Mouse (Mus musculus) induced T-regulatory cell, adult 2 months (primary cell): ENCODE measurements around the gene Ppara.

ENCODE experiments used
- DNase-seq: peaks from one replicate; pipeline ENCODE4 v3.0.0-alpha.2; 2012; ENCODE audit warnings: low read depth

Gene Ppara

DNA sequence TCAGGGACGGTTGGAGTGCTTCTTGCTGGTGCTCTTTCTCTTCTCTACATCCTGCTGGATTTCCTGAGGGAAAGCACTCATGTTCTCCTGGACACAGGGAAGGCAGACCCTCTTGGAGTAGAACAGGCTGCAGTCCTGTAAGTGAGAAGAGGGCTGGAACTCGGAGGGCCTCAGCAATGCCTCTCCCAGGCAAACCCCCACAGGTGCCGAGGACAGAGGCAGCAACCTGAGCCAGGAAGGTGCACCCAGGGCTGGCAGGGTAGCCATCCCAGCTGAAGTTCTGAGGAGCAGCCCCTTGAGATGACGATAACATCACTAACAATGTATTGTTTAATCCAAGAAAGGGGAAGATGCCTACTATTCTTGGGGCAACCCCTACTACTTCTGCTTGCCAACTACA lies 72.6 kb downstream of the Ppara start:
- no peak for DNase-seq

DNA sequence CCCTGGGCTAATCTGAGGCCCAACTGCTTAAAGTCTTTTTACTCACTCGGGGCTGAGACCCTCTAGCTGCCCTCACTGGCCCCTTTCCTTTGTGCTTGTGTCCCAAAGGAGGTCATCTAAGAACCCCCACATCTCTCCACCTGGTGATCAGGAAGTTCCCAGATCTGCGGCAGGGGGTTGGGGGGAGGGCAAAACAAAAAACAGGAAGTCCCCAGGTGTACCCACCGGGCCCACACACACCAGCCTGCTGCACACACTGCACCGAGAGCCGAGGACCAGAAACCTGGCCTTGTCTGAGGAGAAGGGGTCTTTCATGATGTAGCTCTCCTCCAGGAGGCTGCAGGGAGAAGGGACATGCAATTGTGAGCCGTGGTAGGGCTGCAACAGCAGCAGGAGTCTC lies 73.2 kb downstream of the Ppara start:
- DNase-seq, result no peak

DNA sequence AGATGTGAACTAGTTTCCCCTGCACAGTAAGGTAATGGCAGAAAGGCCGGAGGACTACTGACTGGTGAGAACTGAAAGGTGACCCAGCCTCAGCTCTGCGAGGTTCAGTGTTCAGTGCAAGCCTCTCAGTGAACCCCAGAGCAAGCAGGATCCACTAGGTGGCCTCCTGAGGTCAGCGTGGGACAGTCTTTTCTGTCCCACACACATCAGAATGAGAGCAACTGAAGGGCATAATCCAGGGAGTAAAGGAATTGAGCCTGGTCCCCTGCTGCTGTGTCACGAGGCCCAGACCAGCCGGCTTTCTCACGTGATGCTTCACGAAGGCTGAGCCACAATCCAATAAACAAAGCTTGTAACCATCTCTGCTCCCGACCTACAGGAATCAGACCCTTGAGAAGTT lies 73.7 kb downstream of the Ppara start:
- DNase-seq, result no peak

DNA sequence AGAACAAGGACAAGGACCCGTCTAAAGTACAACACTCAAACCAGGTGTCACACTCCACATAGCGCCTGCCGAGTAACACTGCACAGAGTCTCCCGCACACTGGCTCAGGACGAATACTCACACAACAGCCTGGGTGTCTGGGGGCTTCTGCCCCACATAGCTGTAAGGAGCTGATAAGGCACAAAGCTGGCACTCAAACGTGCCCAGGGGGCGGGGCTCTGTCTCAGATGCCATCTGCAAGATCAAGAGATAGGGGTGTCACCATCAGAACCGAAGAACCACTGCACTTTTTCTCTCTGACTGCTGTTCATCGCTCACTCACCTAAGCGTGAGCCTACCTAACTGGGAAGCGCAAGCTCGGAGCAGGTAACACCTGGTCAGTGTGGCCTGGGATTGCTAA lies 74.3 kb downstream of the Ppara start:
- peak; percentile 20 for DNase-seq

GRCm38 (mm10) chr15:85810462-85810805 lies 75.7 kb downstream of the Ppara start:
- no peak for DNase-seq

- peak; percentile 83 for DNase-seq
Observed at GRCm38 (mm10) chr15:85810806-85811521, 76.2 kb downstream of the Ppara start.

DNA sequence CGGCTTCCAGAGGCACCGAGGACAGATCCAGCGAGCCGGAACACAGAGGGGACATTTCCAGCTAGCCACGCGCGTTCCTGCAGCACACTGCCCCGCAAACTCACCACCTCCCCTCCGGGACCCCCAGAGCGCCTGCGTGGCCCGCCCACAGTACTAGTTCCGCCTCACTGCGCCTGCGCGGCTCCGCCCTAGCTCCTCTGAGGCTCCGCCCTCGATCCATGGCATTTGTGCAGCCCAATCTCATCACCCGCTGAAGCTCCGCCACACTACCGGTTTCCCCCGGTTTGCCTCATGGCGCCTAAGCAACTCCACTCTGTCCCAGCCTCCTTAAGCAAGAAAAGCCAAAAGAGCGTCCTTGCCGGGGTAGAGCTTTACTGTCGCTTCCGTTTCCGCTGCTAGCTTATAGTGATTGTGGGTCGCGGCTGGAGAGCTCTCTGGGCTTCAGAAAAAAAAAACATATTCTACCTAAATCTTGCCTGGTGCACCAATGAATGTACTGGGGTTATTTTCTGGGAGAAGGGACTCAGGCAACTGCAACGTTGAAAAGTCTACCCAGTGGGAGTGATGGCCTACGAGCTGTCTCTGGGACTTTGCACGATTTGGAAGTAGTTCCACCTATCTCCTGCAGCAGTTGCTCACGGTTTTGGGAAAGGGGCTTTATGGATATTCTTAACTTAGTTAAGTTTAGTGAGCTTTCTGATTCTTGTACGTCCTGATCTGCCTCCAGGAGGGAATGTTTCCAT lies 76.9 kb downstream of the Ppara start, which contains the start of gene Cdpf1:
TSS of gene Cdpf1 (minus strand) at position 163 of the 743 bp plus-strand sequence.
- DNase-seq, result peak; percentile 99

DNA sequence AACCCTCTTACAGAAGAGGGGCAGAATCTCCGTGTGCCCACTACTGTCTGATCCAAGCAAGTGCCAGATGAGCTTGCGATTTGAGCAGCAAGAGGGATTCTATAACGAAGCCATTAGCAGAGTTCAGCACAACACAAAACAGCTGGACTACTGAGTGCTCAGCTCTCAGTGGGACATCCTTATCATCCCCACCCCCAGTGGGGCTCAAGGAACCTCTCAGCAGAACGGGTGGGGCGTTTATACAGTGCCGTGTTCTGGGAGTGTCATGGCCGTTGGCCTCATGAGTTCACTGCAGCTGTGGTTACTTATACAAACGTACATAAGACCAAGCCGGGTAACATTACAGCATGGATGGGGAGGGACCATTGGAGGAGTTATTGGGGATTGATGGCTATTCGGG lies 78.6 kb downstream of the Ppara start:
- no peak for DNase-seq

GRCm38 (mm10) chr15:85821203-85822010 lies 86.6 kb downstream of the Ppara start, which contains the start of gene Pkdrej:
TSS of gene Pkdrej (minus strand) at chr15:85821734.
- peak; percentile 18 for DNase-seq

- DNase-seq, result peak; percentile 12
Observed at GRCm38 (mm10) chr15:85822011-85822359, 87.2 kb downstream of the Ppara start.

GRCm38 (mm10) chr15:85826676-85827075 lies 91.9 kb downstream of the Ppara start:
- no peak for DNase-seq

GRCm38 (mm10) chr15:85828071-85828470 lies 93.3 kb downstream of the Ppara start:
- DNase-seq, result no peak

GRCm38 (mm10) chr15:85829470-85829869 lies 94.7 kb downstream of the Ppara start:
- no peak for DNase-seq

DNA sequence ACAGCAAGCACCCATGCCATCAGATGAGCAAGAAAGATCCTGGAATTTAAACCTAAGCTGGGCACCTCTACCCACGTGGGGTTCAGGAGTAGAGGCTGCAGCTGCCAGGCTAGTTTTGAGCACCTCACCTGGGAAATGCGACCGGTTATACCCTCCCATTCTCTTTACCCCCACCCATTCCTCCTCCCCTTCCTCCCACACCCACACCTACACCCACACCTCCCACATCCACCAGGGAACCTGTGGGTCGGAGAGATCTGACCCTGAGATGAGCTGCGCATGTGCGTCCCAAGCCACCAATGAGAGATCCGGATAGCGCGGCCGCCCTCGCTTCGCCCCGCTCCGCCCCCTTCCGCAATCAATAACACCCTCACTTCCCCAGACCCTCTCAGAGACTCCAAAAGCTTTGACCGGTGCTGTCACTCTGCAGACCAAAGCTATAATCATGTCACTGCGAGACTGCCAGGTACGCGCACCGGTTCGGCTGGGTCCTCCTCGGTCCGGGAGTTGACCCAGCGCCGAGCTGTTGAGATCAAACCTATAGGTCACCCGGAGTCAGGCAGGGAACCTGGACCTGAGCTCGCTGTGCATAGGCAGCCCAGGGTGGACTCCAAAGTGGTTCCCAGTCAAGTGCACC lies 97.3 kb downstream of the Ppara start, which contains the start of gene Ttc38:
TSS of gene Ttc38 (plus strand) at position 353 of the 637 bp plus-strand sequence.
- peak; percentile 91 for DNase-seq

DNA sequence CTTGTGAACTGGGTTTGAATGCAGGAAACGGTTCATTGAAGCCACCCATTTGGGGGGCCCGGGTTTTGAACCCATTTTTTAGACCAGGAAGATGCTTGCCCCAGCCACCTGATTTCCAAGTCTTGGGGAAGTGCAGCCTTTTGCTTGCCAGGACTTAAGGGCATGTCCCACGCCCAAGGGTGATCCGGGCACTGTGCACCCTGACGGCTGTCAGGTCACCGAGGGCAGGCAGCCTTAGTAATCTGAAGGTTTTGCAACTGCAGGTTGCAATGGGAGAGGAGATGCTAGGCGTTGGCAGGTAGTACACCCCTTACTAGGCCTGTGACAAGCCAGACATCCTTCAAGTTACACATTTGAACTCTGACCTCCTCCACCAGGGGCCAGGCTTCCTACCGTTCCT lies 97.8 kb downstream of the Ppara start:
- DNase-seq, result no peak

DNA sequence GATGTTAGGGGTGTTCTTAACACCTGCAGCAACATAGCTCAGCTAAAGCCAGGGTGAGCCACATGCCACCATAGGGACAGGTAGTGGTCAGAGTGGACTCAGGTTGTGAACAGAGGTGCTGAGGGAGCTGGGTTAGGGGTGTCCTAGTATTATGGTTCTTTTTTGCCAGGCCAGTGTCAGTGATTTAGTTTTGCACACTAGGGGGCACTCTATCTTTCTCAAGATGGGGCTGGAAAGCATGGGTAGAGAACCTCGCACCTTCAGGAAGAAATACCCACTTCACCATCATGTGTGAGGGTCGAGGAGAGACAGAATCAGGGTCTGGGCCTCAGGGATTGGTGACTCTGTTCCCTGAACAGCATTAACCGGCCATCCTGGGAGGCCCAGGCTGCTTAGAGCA lies 100.6 kb downstream of the Ppara start:
- DNase-seq, result peak; percentile 42

DNA sequence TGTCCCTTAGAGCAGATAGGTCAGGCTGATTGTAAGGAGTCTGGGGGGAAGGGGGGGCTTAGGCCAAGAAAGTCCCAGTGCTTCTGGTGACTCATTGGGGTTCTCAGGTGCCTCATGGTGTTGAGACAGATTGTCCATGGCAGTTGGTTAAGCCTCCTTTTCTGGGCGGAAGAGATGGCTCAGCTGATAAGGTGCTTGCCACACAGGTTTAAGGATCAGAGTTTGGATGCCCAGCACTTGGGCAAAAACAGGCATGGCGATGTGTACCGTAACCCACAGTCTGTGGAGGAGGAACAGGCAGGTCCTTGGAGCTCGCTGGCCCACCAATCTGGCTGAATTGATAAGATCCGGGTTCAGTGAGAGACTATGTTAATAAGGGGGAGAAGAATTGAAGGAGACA lies 102.1 kb downstream of the Ppara start:
- no peak for DNase-seq

GRCm38 (mm10) chr15:85840983-85841382 lies 106.2 kb downstream of the Ppara start:
- peak; percentile 56 for DNase-seq

- DNase-seq, result no peak
Observed at GRCm38 (mm10) chr15:85841796-85842360, 107.1 kb downstream of the Ppara start.

DNA sequence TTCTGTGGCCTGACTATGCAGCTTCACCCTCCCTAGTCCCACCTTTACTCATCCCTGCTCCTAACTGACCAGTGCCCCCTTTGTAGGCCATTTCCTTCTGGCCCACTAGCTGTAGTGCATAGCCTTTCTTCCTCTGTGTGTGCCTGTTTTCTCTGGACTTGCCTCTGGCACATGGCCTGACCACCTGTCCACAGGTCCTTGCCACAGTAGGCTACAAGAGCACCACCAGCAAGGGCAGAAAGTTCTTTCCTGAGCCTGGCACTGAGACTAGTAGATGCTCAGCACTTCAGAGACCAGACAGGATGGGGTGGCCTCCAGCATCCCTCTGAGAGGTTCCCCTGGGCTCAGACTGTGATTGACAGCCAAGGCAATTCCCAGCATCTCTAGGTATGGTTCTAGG lies 110.3 kb downstream of the Ppara start:
- no peak for DNase-seq

DNA sequence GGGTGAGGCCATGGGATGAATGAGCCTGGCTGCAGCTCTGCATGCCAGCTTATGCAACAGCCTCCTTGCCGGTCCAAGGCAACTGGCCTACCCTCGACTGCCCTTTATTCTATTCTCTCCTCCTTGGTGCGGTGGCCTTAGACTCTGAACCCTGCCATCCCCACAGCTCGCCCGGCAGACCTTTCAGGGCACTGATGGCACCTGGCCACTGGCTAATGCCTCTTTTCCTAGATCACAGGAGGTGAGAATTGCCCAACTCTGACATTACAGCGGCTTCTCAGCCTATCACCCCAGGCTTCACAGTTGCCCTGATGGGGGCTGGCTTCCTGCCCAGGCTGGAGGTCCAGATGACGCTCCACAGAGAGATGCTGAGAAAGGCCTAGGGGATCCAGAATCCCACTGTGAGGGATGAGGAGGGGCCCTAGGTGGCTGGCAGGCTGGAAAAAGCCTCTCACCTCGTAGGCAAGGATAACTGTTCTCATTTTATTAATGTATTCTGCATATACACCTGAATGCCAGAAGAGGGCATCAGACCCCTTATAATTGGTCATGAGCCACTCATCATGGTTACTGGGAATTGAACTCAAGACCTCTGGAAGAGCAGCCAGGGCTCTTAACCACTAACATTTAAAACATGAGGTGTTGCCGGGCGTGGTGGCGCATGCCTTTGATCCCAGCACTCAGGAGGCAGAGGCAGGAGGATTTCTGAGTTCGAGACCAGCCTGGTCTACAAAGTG lies 117.0 kb downstream of the Ppara start:
- DNase-seq, result peak; percentile 21
